Mouse (Mus musculus) layer of hippocampus, postnatal 10 days (tissue): ENCODE measurements around the gene Sdk1. TPM values are rescaled to one million over a fixed set of nuclear protein-coding genes. Genes with fewer than 3 reads are reported as not detected.

Experiments
- DNase-seq, 2 experiments: peaks; one replicate each; pipeline ENCODE4 v3.0.0; 2021; ENCODE audit warnings: low spot score in 2 of 2
- total RNA-seq, 2 experiments: library from RNA; stranded (reverse); gene quantifications; 2 replicates each; pipeline ENCODE4 v1.2.3; 2021

Sdk1 gene
- total RNA-seq, 2 experiments from 2014 or later: 12.4 to 14.7 TPM

DNA sequence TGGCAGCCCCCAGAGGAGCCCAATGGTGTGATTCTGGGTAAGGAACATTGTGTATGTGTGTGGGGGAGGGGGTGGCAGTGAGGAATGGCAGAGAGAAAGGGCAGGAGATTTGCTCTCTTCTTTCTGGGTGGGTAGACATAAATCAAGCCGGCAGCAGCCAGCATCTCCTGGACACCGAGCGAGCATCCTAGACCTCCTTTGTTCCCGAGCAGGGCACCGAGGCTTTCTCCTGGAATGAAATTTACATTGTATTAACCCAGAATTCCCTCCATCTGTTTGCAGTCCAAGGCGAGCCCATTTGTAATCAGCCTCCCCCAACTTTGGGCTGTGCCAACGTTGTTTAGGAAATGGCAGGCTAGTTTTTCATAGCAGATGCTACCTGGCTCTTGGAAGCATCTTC lies 858.9 kb downstream of the Sdk1 start:
- no peak for DNase-seq

- DNase-seq: no peak
Observed at GRCm38 (mm10) chr5:142107434-142107833, 866.1 kb downstream of the Sdk1 start.

GRCm38 (mm10) chr5:142111989-142112388 lies 870.7 kb downstream of the Sdk1 start:
- DNase-seq: no peak

DNA sequence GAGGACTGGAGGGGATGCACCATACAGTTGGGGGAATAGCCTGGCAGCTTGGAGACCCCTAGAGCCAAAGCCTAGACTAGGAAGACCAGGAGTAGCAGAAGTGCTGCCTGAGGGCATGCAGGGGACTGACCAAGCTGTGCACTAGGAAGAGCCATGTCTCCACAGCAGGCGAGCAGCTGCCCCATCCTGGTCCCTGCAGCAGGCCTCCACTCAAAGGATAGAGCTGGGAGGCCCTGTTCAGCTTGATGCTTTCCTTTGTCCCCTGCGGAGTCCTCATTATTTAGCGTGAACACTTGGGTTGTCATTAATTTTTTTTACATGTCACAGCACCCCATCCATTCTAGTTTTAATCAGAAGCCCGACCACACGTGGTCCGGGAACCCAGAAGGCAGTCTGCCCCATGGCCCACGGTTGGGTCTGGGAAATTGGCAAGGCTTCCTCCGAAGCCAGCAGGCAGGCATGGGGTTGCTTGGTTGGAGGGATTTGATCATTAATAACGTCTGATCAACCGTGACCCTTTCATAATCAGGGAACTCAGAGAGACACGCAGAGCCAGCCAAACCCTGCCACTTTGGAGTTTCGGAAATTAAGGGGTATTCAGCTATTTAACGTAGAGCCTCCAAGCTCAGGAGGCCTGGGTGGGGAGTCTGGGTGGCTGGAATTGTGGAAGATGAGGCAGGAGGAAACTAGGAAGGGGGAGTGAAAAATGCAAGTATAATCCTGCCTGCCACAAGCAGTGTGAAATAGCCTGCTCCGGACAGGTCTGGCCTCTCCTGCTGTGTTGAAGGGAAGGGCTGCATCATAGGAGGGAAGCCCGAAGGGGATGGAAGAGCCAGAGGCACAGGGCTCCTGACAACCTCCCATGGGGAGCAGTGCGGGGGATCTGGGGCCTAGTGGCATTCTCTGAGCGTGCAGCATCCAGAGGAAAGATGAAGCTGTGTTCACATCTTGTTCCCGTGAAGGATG lies 872.2 kb downstream of the Sdk1 start:
- no peak for DNase-seq

DNA sequence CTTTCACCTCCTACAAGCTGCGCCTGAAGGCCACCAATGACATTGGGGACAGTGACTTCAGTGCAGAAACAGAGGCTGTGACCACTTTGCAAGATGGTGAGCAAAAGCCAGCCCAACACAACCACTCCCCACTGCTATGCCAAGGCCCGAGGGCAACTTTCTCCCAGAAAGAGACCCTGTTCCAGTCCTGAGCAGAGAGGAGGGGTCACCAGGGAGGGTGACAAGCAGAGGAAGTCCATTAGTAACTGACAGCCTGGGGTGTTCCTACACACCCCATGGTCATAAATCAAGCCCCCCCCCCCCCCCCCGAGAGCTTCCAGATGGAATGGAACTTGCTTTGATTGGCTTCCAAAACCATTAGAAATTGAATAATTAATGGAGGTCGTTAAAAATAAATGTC lies 886.5 kb downstream of the Sdk1 start:
- no peak for DNase-seq

DNA sequence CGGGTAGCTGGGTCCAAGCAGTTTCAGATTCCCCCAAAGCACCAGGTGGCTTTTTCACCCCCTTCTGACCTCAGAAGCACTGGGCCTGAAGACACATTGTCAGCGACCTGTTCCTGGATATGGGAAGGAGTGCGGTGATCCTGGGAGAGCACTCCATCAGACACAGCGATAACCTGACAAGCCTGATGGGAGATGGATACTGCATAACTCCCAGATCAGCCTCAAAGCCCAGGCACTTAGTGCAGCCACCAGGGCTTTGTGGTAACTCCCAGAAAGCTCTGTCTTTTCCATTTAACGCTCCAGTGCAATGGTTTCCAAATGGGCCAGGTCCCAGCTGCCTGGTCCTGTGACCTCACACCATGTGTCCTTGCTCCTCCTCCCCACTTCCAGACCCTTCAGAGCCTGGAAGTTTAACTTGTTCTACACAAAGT lies 886.9 kb downstream of the Sdk1 start:
- DNase-seq: no peak

GRCm38 (mm10) chr5:142130004-142130403 lies 888.7 kb downstream of the Sdk1 start:
- DNase-seq: no peak

GRCm38 (mm10) chr5:142139978-142140377 lies 898.7 kb downstream of the Sdk1 start:
- DNase-seq: peak; percentile 62 to 66

- peak; percentile 36 to 51 for DNase-seq
Observed at GRCm38 (mm10) chr5:142149594-142149993, 908.3 kb downstream of the Sdk1 start.

DNA sequence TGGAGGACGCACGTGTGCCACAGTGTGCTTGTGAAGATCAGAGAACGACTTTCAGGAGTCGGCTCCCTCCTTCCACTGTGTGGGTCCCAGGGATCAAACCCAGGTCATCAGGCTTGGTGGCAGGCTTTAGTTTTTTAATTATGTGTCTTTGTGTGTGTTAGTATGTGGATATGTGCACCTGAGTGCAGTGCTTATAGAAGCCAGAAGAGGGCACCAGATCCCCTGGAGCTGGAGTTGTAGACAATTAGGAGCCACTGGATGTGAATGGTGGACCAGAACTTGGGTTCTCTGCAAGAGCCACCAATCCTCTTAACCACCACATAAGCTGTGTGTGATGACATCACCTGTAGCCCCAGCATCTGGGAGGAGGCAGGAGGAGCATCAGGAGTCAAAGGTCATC lies 909.5 kb downstream of the Sdk1 start:
- DNase-seq: no peak

- no peak for DNase-seq
Observed at GRCm38 (mm10) chr5:142156868-142157852, 915.9 kb downstream of the Sdk1 start.

- DNase-seq: no peak
Observed at GRCm38 (mm10) chr5:142163483-142163882, 922.2 kb downstream of the Sdk1 start.

GRCm38 (mm10) chr5:142173636-142174035 lies 932.3 kb downstream of the Sdk1 start:
- no peak for DNase-seq

- no peak for DNase-seq
Observed at GRCm38 (mm10) chr5:142178164-142178563, 936.9 kb downstream of the Sdk1 start.

DNA sequence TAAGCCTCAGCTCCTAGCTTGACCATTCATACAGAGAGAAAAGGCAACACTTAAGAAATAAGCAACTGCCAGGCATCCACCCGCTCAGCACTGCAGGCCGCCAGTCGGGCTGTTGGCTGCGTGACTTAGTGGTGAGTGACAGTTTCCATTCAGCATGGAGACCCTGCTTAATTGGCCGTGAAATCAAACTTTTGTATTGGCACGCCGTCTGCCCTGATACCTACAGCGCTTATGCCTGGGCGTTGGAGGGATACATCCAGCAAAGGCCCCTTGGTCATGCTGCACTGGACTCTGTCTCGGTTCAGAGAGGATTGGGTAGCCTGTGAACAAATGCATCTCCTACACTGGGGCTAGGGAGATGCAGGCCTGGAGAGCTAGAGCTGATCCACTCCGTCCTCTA lies 938.0 kb downstream of the Sdk1 start:
- DNase-seq: no peak

GRCm38 (mm10) chr5:142181862-142182261 lies 940.6 kb downstream of the Sdk1 start:
- DNase-seq: no peak

DNA sequence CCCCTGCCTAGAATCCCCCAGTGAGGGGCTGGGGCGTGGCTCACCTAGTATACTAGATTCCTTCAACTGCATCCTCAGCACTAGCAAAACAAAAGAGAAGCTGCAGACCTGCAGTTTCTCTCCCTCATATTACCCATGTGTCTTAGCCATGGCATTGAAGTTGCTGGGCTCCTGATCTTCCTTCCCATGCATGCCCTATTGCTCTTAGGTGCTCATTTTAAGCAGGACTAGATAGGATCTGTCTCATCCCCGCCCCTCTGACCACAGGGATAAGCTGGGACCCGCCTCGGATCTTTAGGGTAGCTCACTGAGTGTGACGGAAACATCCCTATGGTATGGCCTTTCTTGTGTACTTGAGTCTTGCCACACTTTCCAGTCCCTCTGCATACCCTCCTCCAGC lies 947.5 kb downstream of the Sdk1 start:
- no peak for DNase-seq

DNA sequence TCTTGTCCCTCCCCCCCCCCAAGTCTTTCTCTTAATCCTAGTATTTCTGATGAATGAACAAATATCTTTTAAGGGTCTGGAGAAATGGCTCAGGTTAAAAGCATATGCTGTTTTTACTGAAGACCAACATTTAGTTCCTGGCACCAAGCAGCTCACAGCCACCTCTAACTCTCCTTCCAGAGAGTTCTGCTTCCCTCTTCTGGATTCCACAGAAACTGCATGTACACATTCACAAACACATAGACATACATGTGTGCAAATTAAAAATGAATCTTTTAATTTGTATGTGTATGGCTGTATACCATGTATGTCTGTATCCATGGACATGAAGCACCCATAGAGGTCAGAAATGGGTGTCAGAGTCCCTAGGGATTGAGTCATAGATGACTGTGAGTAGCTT lies 968.6 kb downstream of the Sdk1 start:
- peak; percentile 24 to 29 for DNase-seq

GRCm38 (mm10) chr5:142212252-142212651 lies 971.0 kb downstream of the Sdk1 start:
- no peak for DNase-seq

DNA sequence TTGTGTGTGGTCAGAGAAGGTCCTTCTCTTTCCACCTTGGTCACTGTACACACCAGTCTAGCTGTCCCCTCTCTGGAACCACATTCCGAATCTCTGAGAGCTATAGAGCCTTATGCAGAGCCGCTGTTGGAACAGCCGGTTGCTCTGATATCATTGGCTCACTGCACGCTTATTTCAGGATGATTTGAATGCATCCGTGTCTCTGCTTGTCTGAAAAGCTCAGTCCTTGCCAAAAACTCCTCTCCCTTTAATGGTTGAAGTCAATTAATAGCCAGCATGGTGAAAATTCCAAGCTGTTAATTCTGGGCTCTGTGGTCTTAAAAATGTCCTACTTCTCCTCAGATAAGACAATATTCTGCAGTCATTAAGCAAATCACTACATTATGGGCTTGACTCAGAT lies 974.7 kb downstream of the Sdk1 start:
- peak; percentile 12 to 20 for DNase-seq

DNA sequence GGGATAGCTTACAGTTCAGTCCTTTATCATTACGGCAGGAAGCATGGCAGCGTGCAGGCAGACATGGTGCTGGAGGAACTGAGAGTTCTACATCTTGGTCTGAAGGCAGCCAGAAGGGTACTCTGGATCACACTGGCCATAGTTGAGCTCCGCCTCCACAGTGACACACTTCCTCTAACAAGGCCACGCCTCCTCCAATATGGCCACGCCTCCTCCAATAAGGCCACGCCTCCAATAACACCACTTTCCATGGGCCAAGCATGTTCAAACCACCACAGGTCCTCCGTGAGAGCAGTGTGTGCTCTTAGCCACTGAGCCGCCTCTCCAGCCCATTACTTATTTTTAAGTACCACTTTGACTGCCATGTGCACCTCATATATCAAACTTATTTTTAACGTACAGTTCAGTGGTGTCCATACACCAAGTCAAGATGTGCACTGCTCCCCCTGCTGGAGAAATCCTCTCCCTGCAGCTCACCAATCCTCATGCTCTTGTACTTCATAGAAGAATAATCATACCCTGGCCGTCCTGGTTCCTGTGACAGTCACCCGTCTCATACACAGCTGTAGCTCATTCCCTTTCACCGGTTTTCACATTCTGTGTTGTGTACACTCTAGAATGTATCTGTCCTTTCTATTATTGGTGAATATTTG lies 979.7 kb downstream of the Sdk1 start:
- DNase-seq: no peak
